In the genomic region with DNA sequence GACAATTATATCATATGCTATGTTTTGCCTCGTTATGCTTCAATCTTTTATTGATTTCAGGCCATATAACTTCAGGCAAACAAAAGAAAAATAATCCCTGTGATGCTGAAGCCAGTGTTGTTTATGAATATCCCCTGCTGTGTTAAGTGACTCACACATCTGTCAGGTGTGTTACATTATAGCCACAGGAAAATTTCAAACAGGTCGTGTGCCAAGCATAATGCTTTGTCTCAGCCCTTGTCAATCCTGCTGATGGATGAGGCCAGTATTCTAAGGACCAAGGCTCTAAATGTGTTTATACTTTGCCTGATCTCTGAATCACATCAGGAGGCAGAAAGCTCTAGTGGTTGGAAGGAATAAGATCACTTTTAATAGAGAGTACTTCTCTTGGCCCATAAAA, we compare ENCODE assay signal across 22 mouse cellular contexts.
A peak's percentile ranks its signal among the peaks of the same experiment; 100 is the strongest.
DNase-seq lines count a peak whose midpoint lies in the region; ATAC-seq and TF ChIP-seq lines count a peak whose summit lies in the region.
"Had no signal": no experiment of that assay in that cellular context is flagged by ENCODE, and none has a peak within 500 bp of the region (broad histone marks: within the 10 kb centered on the region; RNA-seq: fewer than 3 reads in every experiment).

No protein-coding gene starts in this region.

- no peaks in the 10 kb centered on the region for H3K4me1 ChIP-seq in hindbrain, embryonic 16.5 days (ENCODE audit: control insufficient read depth, insufficient read depth, low read depth, low read length)
- H3K4me1 ChIP-seq in hindbrain, embryonic 12.5 days: no peaks in the 10 kb centered on the region
- H3K4me1 ChIP-seq in midbrain, embryonic 16.5 days (ENCODE audit: control insufficient read depth, insufficient read depth, low read length): peaks cover 4% of the 10 kb centered on the region; the same call in 1 of the 2 replicates
- no peaks in the 10 kb centered on the region for H3K4me1 ChIP-seq in midbrain, embryonic 13.5 days (replicated peaks)
- no peaks in the 10 kb centered on the region for H3K4me1 ChIP-seq in midbrain, postnatal 0 days (ENCODE audit: insufficient read depth, low read length)
- H3K4me1 ChIP-seq: forebrain, embryonic 10.5 days; forebrain, embryonic 13.5 days; heart, embryonic 10.5 days; heart, embryonic 13.5 days had no signal

- H3K27ac ChIP-seq in hindbrain, embryonic 16.5 days (ENCODE audit: low read depth, low read length): no peak overlapping the region
- H3K27ac ChIP-seq in hindbrain, embryonic 12.5 days: no peak overlapping the region
- H3K27ac ChIP-seq in midbrain, embryonic 16.5 days (ENCODE audit: low read length): peak overlapping the region; percentile 38; the same call in 1 of the 2 replicates
- no peak overlapping the region for H3K27ac ChIP-seq in midbrain, embryonic 13.5 days
- H3K27ac ChIP-seq in midbrain, postnatal 0 days (ENCODE audit: low read depth, low read length): no peak overlapping the region
- H3K27ac ChIP-seq: forebrain, embryonic 10.5 days; forebrain, embryonic 13.5 days; heart, adult 2 months; heart, embryonic 10.5 days; heart, embryonic 13.5 days had no signal

- H3K4me3 ChIP-seq in hindbrain, embryonic 16.5 days (ENCODE audit: low read length): no peak overlapping the region
- no peak overlapping the region for H3K4me3 ChIP-seq in hindbrain, embryonic 12.5 days
- no peak overlapping the region for H3K4me3 ChIP-seq in midbrain, embryonic 16.5 days (ENCODE audit: low read depth, low read length)
- no peak overlapping the region for H3K4me3 ChIP-seq in midbrain, embryonic 13.5 days (replicated peaks)
- H3K4me3 ChIP-seq in midbrain, postnatal 0 days (ENCODE audit: low read depth, low read length): no peak overlapping the region
- H3K4me3 ChIP-seq: forebrain, embryonic 10.5 days; forebrain, embryonic 13.5 days; heart, adult 2 months; heart, embryonic 10.5 days; heart, embryonic 13.5 days had no signal

- TF ChIP-seq CTCF in midbrain, postnatal 0 days (IDR thresholded peaks at IDR 0.05): no peak

- WGBS in hindbrain, embryonic 16.5 days: 29% methylated on average over 2 of the region's 2 CpGs
- WGBS in hindbrain, embryonic 12.5 days: 35% methylated on average over 2 of the region's 2 CpGs
- WGBS in midbrain, embryonic 16.5 days: 50% methylated on average over 2 of the region's 2 CpGs
- 64% methylated on average over 2 of the region's 2 CpGs for WGBS in midbrain, embryonic 13.5 days
- 45% methylated on average over 2 of the region's 2 CpGs for WGBS in midbrain, postnatal 0 days

- H3K36me3 ChIP-seq in hindbrain, embryonic 16.5 days (ENCODE audit: control insufficient read depth, insufficient read depth, low read length): no peaks in the 10 kb centered on the region
- no peaks in the 10 kb centered on the region for H3K36me3 ChIP-seq in hindbrain, embryonic 12.5 days
- no peaks in the 10 kb centered on the region for H3K36me3 ChIP-seq in midbrain, embryonic 16.5 days (ENCODE audit: control insufficient read depth, insufficient read depth, low read length)
- no peaks in the 10 kb centered on the region for H3K36me3 ChIP-seq in midbrain, embryonic 13.5 days
- H3K36me3 ChIP-seq in midbrain, postnatal 0 days (ENCODE audit: insufficient read depth, low read length): no peaks in the 10 kb centered on the region
- H3K36me3 ChIP-seq: forebrain, embryonic 10.5 days; heart, embryonic 10.5 days; heart, embryonic 13.5 days had no signal

- H3K4me2 ChIP-seq in hindbrain, embryonic 16.5 days (ENCODE audit: low read length): no peak overlapping the region
- H3K4me2 ChIP-seq in hindbrain, embryonic 12.5 days (replicated peaks): no peak overlapping the region
- no peak overlapping the region for H3K4me2 ChIP-seq in midbrain, embryonic 16.5 days (ENCODE audit: low read length)
- H3K4me2 ChIP-seq in midbrain, embryonic 13.5 days (replicated peaks): no peak overlapping the region
- no peak overlapping the region for H3K4me2 ChIP-seq in midbrain, postnatal 0 days (ENCODE audit: low read depth, low read length, poor library complexity, severe bottlenecking)
- H3K4me2 ChIP-seq: forebrain, embryonic 13.5 days; heart, embryonic 13.5 days had no signal

- ATAC-seq in hindbrain, embryonic 16.5 days: 0 out of 2 replicates have a peak, but pooled peaks have one; percentile 40
- ATAC-seq in hindbrain, embryonic 12.5 days (ENCODE audit: low FRiP score): no peak
- 0 out of 2 replicates have a peak, but pooled peaks have one; percentile 32 for ATAC-seq in midbrain, embryonic 16.5 days
- no peak for ATAC-seq in midbrain, embryonic 13.5 days
- ATAC-seq in midbrain, postnatal 0 days (ENCODE audit: low FRiP score): 0 out of 2 replicates have a peak, but pooled peaks have one; percentile 10
- ATAC-seq: CD4-positive, CD25-positive, alpha-beta regulatory T cell, adult 4 months; forebrain, embryonic 13.5 days; forebrain, embryonic 16.5 days had no signal

- no peak overlapping the region for H3K9ac ChIP-seq in hindbrain, embryonic 16.5 days (ENCODE audit: low read depth, low read length)
- H3K9ac ChIP-seq in hindbrain, embryonic 12.5 days: no peak overlapping the region
- no peak overlapping the region for H3K9ac ChIP-seq in midbrain, embryonic 16.5 days (ENCODE audit: low read depth, low read length)
- no peak overlapping the region for H3K9ac ChIP-seq in midbrain, embryonic 13.5 days (replicated peaks)
- H3K9ac ChIP-seq in midbrain, postnatal 0 days (replicated peaks; ENCODE audit: low read length, poor library complexity, severe bottlenecking): no peak overlapping the region
- H3K9ac ChIP-seq: forebrain, embryonic 13.5 days; heart, embryonic 13.5 days had no signal

- no peaks in the 10 kb centered on the region for H3K27me3 ChIP-seq in hindbrain, embryonic 16.5 days (replicated peaks; ENCODE audit: control insufficient read depth, insufficient read depth, low read length)
- H3K27me3 ChIP-seq in hindbrain, embryonic 12.5 days: no peaks in the 10 kb centered on the region
- H3K27me3 ChIP-seq in midbrain, embryonic 16.5 days (ENCODE audit: control insufficient read depth, insufficient read depth, low read depth, low read length): no peaks in the 10 kb centered on the region
- H3K27me3 ChIP-seq in midbrain, embryonic 13.5 days: no peaks in the 10 kb centered on the region
- H3K27me3 ChIP-seq in midbrain, postnatal 0 days (ENCODE audit: insufficient read depth, low read length): no peaks in the 10 kb centered on the region
- H3K27me3 ChIP-seq: forebrain, embryonic 13.5 days; heart, embryonic 13.5 days had no signal

- intact Hi-C loops in left cerebral cortex, postnatal 10 days (cut with DNase I): no loop called here

- DNase-seq in midbrain, postnatal 0 days (ENCODE audit: low spot score): peak; percentile 10
- no peak for DNase-seq in left cerebral cortex, postnatal 10 days (ENCODE audit: extremely low spot score in 1 of 2, low spot score in 2 of 2)
- DNase-seq: adrenal gland, adult 2 months; adrenal gland, postnatal 14 days; cerebellum, adult 11-12 months; cerebellum, adult 8-10 months; cerebellum, postnatal 10 days; gastrocnemius, postnatal 10 days; gastrocnemius, postnatal 36 days; heart, adult 2 months; heart, postnatal 14 days; heart, postnatal 4 days had no signal

- H3K9me3 ChIP-seq in hindbrain, embryonic 16.5 days (ENCODE audit: control insufficient read depth, low read length): no peaks in the 10 kb centered on the region
- H3K9me3 ChIP-seq in hindbrain, embryonic 12.5 days (replicated peaks): no peaks in the 10 kb centered on the region
- H3K9me3 ChIP-seq in midbrain, embryonic 16.5 days (replicated peaks; ENCODE audit: control insufficient read depth, low read length, poor library complexity, severe bottlenecking): no peaks in the 10 kb centered on the region
- no peaks in the 10 kb centered on the region for H3K9me3 ChIP-seq in midbrain, embryonic 13.5 days
- no peaks in the 10 kb centered on the region for H3K9me3 ChIP-seq in midbrain, postnatal 0 days (ENCODE audit: low read length)
- H3K9me3 ChIP-seq: forebrain, embryonic 10.5 days; forebrain, embryonic 13.5 days; heart, embryonic 10.5 days; heart, embryonic 13.5 days had no signal

Comparison
In these comparisons a context has a peak if more than half of its experiments do, and no peak if none do; other contexts are left out.
1. ATAC-seq: peak in hindbrain, embryonic 16.5 days (single experiment), midbrain, embryonic 16.5 days (single experiment) and midbrain, postnatal 0 days (single experiment); none in hindbrain, embryonic 12.5 days (single experiment) and midbrain, embryonic 13.5 days (single experiment).